Mouse (Mus musculus): ENCODE results near the gene Ube2g2.

- TF ChIP-seq CTCF (IDR thresholded peaks at IDR 0.05) (peak; percentile 80), EP300 (IDR thresholded peaks at IDR 0.05) (no peak)
Measured at GRCm38 (mm10) chr10:77605368-77605767, 16.7 kb upstream of the Ube2g2 start.

Measured in lung, postnatal 0 days (tissue).